Mouse (Mus musculus): Measurements from ENCODE around the gene Ganc. TPM values are rescaled to one million over a fixed set of nuclear protein-coding genes. Genes with fewer than 3 reads are reported as not detected.

Ganc gene
- 41.0 to 54.8 TPM (median 42.9 TPM) in 4 replicates for total RNA-seq (2023)

GRCm38 (mm10) chr2:120403653-120403985, at the start of gene Ganc:
Ganc (plus strand) TSS chr2:120403896.

GRCm38 (mm10) chr2:120403986-120404822, 508 bp downstream of the Ganc start, which contains the start of gene Tmem87a:
Tmem87a (minus strand) TSS chr2:120404113.

GRCm38 (mm10) chr2:120455719-120456118, 52.0 kb downstream of the Ganc start, which contains the start of gene Capn3:
Capn3 (plus strand) TSS chr2:120456019.

Other genes with a start within 250 kb of the Ganc start
- gene Ehd4, start 249.3 kb upstream of the Ganc start, total RNA-seq (2023), result 90.2 to 111 TPM (median 102 TPM) in 4 replicates
- gene Pla2g4e, start 158.6 kb upstream of the Ganc start, total RNA-seq (2023), result not detected in 4 replicates
- gene Pla2g4d, start 114.7 kb upstream of the Ganc start, total RNA-seq (2023), result not detected in 4 replicates
- 0.18 to 0.53 TPM in 2 of 4 replicates, not detected in the others for gene Pla2g4f, start 89.7 kb upstream of the Ganc start, total RNA-seq (2023)
- gene Vps39, start 50.8 kb upstream of the Ganc start, total RNA-seq (2023), result 59.9 to 81.8 TPM (median 70.3 TPM) in 4 replicates
- gene Tmem87a, start 217 bp downstream of the Ganc start, total RNA-seq (2023), result 51.9 to 54.2 TPM (median 54.0 TPM) in 4 replicates
- gene Capn3, start 52.1 kb downstream of the Ganc start, total RNA-seq (2023), result 0.73 to 2.2 TPM (median 1.4 TPM) in 4 replicates
- 116 to 120 TPM (median 119 TPM) in 4 replicates for gene Zfp106, start 159.9 kb downstream of the Ganc start, total RNA-seq (2023)
- gene Snap23, start 163.8 kb downstream of the Ganc start, total RNA-seq (2023), result 36.5 to 52.1 TPM (median 46.1 TPM) in 4 replicates
- gene Haus2, start 205.5 kb downstream of the Ganc start, total RNA-seq (2023), result 17.9 to 22.0 TPM (median 20.4 TPM) in 4 replicates
- 24.5 to 36.5 TPM (median 30.2 TPM) in 4 replicates for gene Lrrc57, start 205.6 kb downstream of the Ganc start, total RNA-seq (2023)
- 0.39 to 0.81 TPM (median 0.74 TPM) in 4 replicates for gene Stard9, start 225.2 kb downstream of the Ganc start, total RNA-seq (2023)

Measured in B cell, adult 62 days (primary cell).